Mouse (Mus musculus) thymus, postnatal 0 days (tissue): ENCODE results near the gene Usp11. TPM values are rescaled to one million over a fixed set of nuclear protein-coding genes. Genes with fewer than 3 reads are reported as not detected.
"Not testable (repeated sequence)": the region's sequence is repeated elsewhere in the genome, so short reads cannot be mapped to it uniquely, and the experiment has no call there.

ENCODE experiments used
- DNase-seq: peaks from one replicate; pipeline ENCODE4 v3.0.0-alpha.2; 2015; ENCODE audit warnings: low spot score
- polyA plus RNA-seq: library from polyadenylated mRNA; unstranded; fragments of >200 nt; fragmentation: Nextera tagmentation; extraction: Ambion mirVana; gene quantifications from 2 replicates; pipeline ENCODE4 v1.2.1, GENCODE M21; 2015

Usp11 gene
- 22.5 and 25.8 TPM in 2 replicates for polyA plus RNA-seq

GRCm38 (mm10) chrX:20703741-20704290, at the start of gene Usp11:
Gene Usp11 (plus strand): TSS chrX:20703906.
- DNase-seq, result peak; percentile 61

GRCm38 (mm10) chrX:20657593-20657992, 46.1 kb upstream of the Usp11 start:
- no peak for DNase-seq

- peak; percentile 91 for DNase-seq
Measured at GRCm38 (mm10) chrX:20658026-20658652, 45.6 kb upstream of the Usp11 start, which contains the start of gene Uba1. Gene Uba1 (plus strand): TSS chrX:20658326.

- peak; percentile 9 for DNase-seq
Measured at GRCm38 (mm10) chrX:20658891-20659406, 44.8 kb upstream of the Usp11 start.

- DNase-seq, result no peak
Measured at GRCm38 (mm10) chrX:20662317-20662715, 41.4 kb upstream of the Usp11 start.

GRCm38 (mm10) chrX:20662716-20663443, 40.8 kb upstream of the Usp11 start:
- peak; percentile 88 for DNase-seq

GRCm38 (mm10) chrX:20663444-20663790, 40.3 kb upstream of the Usp11 start:
- peak; percentile 3 for DNase-seq

- peak; percentile 91 for DNase-seq
Measured at GRCm38 (mm10) chrX:20687519-20688067, 16.1 kb upstream of the Usp11 start, which contains the start of gene Cdk16. Gene Cdk16 (plus strand): TSS chrX:20687954.

- DNase-seq, result peak; percentile 87
Measured at GRCm38 (mm10) chrX:20688068-20688547, 15.6 kb upstream of the Usp11 start.

GRCm38 (mm10) chrX:20688615-20689014, 15.1 kb upstream of the Usp11 start:
- peak; percentile 51 for DNase-seq

- DNase-seq, result no peak
Measured at GRCm38 (mm10) chrX:20691566-20691965, 12.1 kb upstream of the Usp11 start.

GRCm38 (mm10) chrX:20692616-20693015, 11.1 kb upstream of the Usp11 start:
- no peak for DNase-seq

- no peak for DNase-seq
Measured at GRCm38 (mm10) chrX:20695842-20696241, 7.9 kb upstream of the Usp11 start.

- DNase-seq, result peak; percentile 76
Measured at GRCm38 (mm10) chrX:20704295-20705082, 783 bp downstream of the Usp11 start.

- DNase-seq, result no peak
Measured at GRCm38 (mm10) chrX:20705083-20705402, 1.3 kb downstream of the Usp11 start.

- no peak for DNase-seq
Measured at GRCm38 (mm10) chrX:20728681-20729080, 25.0 kb downstream of the Usp11 start.

- not testable (repeated sequence) for DNase-seq
Measured at GRCm38 (mm10) chrX:20730048-20730447, 26.3 kb downstream of the Usp11 start.

- DNase-seq, result no peak
Measured at GRCm38 (mm10) chrX:20736479-20736878, 32.8 kb downstream of the Usp11 start.

- DNase-seq, result no peak
Measured at GRCm38 (mm10) chrX:20748829-20749228, 45.1 kb downstream of the Usp11 start.

- no peak for DNase-seq
Measured at GRCm38 (mm10) chrX:20761201-20761600, 57.5 kb downstream of the Usp11 start.
